Mouse (Mus musculus): ENCODE data around the gene Cldnd2.

DNA sequence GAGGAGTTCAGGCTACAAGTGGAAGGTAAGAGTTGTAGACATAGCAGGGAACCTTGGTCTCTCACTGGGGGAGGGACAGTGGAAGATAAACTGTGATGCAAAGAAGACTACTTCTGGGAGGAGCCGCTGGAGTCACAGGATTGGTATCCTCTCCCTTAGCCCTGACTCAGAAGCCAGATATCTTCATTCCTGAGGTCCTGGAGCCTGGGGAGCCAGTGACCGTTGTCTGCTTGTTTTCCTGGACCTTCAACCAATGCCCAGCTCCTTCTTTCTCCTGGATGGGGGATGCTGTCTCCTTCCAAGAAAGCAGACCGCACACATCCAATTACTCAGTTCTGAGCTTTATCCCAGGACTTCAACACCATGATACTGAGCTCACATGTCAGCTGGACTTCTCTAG is 31.5 kb upstream of the Cldnd2 start:
- TF ChIP-seq CTCF (IDR thresholded peaks at IDR 0.05): no peak
- no peak for TF ChIP-seq EP300 (IDR thresholded peaks at IDR 0.05)
